Mouse (Mus musculus) lung, embryonic 14.5 days (tissue): ENCODE results near the gene Plppr1. TPM values are rescaled to one million over a fixed set of nuclear protein-coding genes. Genes with fewer than 3 reads are reported as not detected.

Source experiments
- ATAC-seq: fragments of 200-750 bp; cut with Nextera tagmentation; 2 replicates; pipeline ENCODE4 v1.8.0; 2017; ENCODE audit warnings: mild to moderate bottlenecking, moderate TSS enrichment, moderate library complexity; ENCODE audit not compliant: insufficient read depth
- DNase-seq: peaks from one replicate; pipeline ENCODE4 v3.0.0-alpha.2; 2015
- H3K27ac ChIP-seq: fragments of 300-500 bp; sonication (generic); 2 replicates; pipeline ENCODE4 v1.5.1; 2014; ENCODE audit warnings: low read depth, mild to moderate bottlenecking, moderate library complexity
- H3K27me3 ChIP-seq: fragments of 300-500 bp; sonication (generic); 2 replicates; pipeline ENCODE4 v1.6.1; 2014; ENCODE audit warnings: low read length, control low read depth; ENCODE audit not compliant: insufficient read depth
- H3K36me3 ChIP-seq: fragments of 300-500 bp; sonication (generic); 2 replicates; pipeline ENCODE4 v1.6.1; 2014; ENCODE audit warnings: control low read depth; ENCODE audit not compliant: insufficient read depth
- H3K4me1 ChIP-seq: fragments of 300-500 bp; sonication (generic); 2 replicates; pipeline ENCODE4 v1.6.1; 2014; ENCODE audit warnings: antibody characterized with exemption, control low read depth; ENCODE audit not compliant: insufficient read depth
- H3K4me2 ChIP-seq: fragments of 300-500 bp; sonication (generic); 2 replicates; pipeline ENCODE4 v1.6.1; 2014; ENCODE audit warnings: mild to moderate bottlenecking
- H3K4me3 ChIP-seq: fragments of 300-500 bp; sonication (generic); 2 replicates; pipeline ENCODE4 v1.5.1; 2014; ENCODE audit warnings: low read depth, low read length
- H3K9ac ChIP-seq: fragments of 300-500 bp; sonication (generic); 2 replicates; pipeline ENCODE4 v1.6.1; 2014
- H3K9me3 ChIP-seq: fragments of 300-500 bp; sonication (generic); 2 replicates; pipeline ENCODE4 v1.6.1; 2016; ENCODE audit warnings: low read depth, low read length, control low read depth
- CTCF ChIP-seq: IDR thresholded peaks from 2 replicates; pipeline ENCODE4 v1.5.1; 2016; ENCODE audit warnings: antibody characterized with exemption, low read depth
- WGBS: fragments of 180-500 bp; shearing (Covaris S2); extraction: QIAGEN DNeasy Blood & Tissue Kit; methylation state at CpG from one replicate; pipeline ENCODE4 v1.1.7; 2014; 5-methylcytosine and 5-hydroxymethylcytosine counted together
- polyA plus RNA-seq: library from polyadenylated mRNA; unstranded; fragments of >200 nt; fragmentation: Nextera tagmentation; extraction: Ambion mirVana; gene quantifications from 2 replicates; pipeline ENCODE4 v1.2.1, GENCODE M21; 2014

The Plppr1 gene
- 0.63 and 1.2 TPM in 2 replicates for polyA plus RNA-seq

- DNase-seq: peak; percentile 71
- peak within 1 kb of the TSS; percentile 53 for H3K4me3 ChIP-seq
- no peak for TF ChIP-seq CTCF
- peak within 1 kb of the TSS; percentile 96 for H3K4me2 ChIP-seq
- H3K27me3 ChIP-seq: peaks cover 16% of the 10 kb centered on the region
- under 1% methylated on average over 21 of the region's 21 CpGs for WGBS
- H3K9ac ChIP-seq: peak within 1 kb of the TSS; percentile 49
- no peaks in the 10 kb centered on the region for H3K9me3 ChIP-seq
- 0 out of 2 replicates have a peak within 1 kb of the TSS, but pooled peaks have one; percentile 4 for H3K27ac ChIP-seq
- peak; percentile 87 for ATAC-seq
- H3K36me3 ChIP-seq: no peaks in the 10 kb centered on the region
- 0 out of 2 replicates have a peak, but pooled peaks cover 2% of the 10 kb centered on the region for H3K4me1 ChIP-seq
Measured at GRCm38 (mm10) chr4:49059021-49059401, at the start of gene Plppr1. Gene Plppr1 (plus strand): TSS chr4:49059273.

GRCm38 (mm10) chr4:49016701-49017100 lies 42.4 kb upstream of the Plppr1 start:
- H3K9me3 ChIP-seq: no peaks in the 10 kb centered on the region
- no peak overlapping the region for H3K9ac ChIP-seq
- no peak overlapping the region for H3K27ac ChIP-seq
- H3K4me1 ChIP-seq: no peaks in the 10 kb centered on the region
- no peaks in the 10 kb centered on the region for H3K36me3 ChIP-seq
- TF ChIP-seq CTCF: no peak
- no peak for ATAC-seq
- DNase-seq: no peak
- H3K4me2 ChIP-seq: no peak overlapping the region
- H3K4me3 ChIP-seq: no peak overlapping the region
- H3K27me3 ChIP-seq: no peaks in the 10 kb centered on the region

GRCm38 (mm10) chr4:49023221-49023620 lies 35.9 kb upstream of the Plppr1 start:
- no peak overlapping the region for H3K4me3 ChIP-seq
- no peak overlapping the region for H3K27ac ChIP-seq
- DNase-seq: no peak
- no peaks in the 10 kb centered on the region for H3K4me1 ChIP-seq
- no peaks in the 10 kb centered on the region for H3K9me3 ChIP-seq
- H3K36me3 ChIP-seq: no peaks in the 10 kb centered on the region
- no peak overlapping the region for H3K9ac ChIP-seq
- no peak for ATAC-seq
- WGBS: 81% methylated on average over 1 of the region's 1 CpGs
- no peak overlapping the region for H3K4me2 ChIP-seq
- TF ChIP-seq CTCF: no peak
- H3K27me3 ChIP-seq: no peaks in the 10 kb centered on the region

DNA sequence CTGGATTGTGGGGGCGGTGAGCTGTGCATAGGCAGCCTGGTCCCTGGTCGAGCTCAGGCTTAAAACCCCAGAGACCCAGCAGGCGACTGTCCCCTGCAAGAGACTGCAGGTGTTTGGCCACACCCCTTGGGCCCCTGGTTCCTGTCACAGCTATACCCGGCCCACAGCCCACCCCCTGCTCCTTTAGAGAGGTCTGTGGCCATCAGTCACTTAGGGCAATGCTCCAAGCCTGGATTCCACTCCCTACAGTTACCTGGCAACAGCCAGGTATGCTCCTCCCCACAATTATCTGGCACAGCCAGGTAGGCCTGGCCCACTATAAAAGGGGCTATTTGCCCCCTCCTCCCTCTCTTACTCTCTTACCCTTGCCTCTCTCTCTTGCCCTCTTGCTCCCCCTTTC lies 20.8 kb upstream of the Plppr1 start:
- no peak for TF ChIP-seq CTCF
- ATAC-seq (no peak; the same call in 1 of the 2 replicates), DNase-seq (no peak)
- Histone ChIP-seq H3K9ac (no peak overlapping the region), H3K4me2 (no peak overlapping the region), H3K36me3 (no peaks in the 10 kb centered on the region), H3K9me3 (no peaks in the 10 kb centered on the region), H3K4me1 (no peaks in the 10 kb centered on the region), H3K4me3 (no peak overlapping the region), H3K27me3 (no peaks in the 10 kb centered on the region), H3K27ac (no peak overlapping the region)
- 49% methylated on average over 4 of the region's 4 CpGs for WGBS

DNA sequence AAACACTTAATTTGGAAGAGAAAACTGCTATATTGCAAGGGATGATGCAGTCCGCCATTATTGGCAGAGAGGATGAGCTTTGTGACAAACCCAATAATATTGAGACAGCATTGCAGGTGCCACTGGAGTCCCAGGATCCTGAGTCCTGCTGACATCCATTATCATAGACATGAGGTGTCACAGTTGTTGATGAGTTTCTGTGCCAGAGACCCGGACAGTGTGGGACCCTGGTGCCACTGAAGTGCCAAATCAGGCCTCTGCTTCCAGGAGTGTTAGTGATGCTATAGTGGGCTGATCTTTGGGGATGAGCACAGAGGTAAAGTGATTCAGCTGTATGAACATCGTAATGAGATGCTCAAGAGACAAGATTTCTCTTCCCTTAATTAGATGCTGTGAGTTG lies 19.2 kb upstream of the Plppr1 start:
- Histone ChIP-seq H3K4me3 (no peak overlapping the region), H3K36me3 (no peaks in the 10 kb centered on the region), H3K9me3 (no peaks in the 10 kb centered on the region), H3K27me3 (no peaks in the 10 kb centered on the region), H3K9ac (no peak overlapping the region), H3K4me2 (no peak overlapping the region), H3K27ac (no peak overlapping the region), H3K4me1 (no peaks in the 10 kb centered on the region)
- DNase-seq: no peak
- no peak for ATAC-seq
- no peak for TF ChIP-seq CTCF
- 72% methylated on average over 3 of the region's 3 CpGs for WGBS

GRCm38 (mm10) chr4:49041655-49042054 lies 17.4 kb upstream of the Plppr1 start:
- Histone ChIP-seq H3K4me1 (no peaks in the 10 kb centered on the region), H3K4me2 (no peak overlapping the region), H3K4me3 (no peak overlapping the region), H3K27me3 (no peaks in the 10 kb centered on the region), H3K9ac (no peak overlapping the region), H3K27ac (no peak overlapping the region), H3K9me3 (no peaks in the 10 kb centered on the region), H3K36me3 (no peaks in the 10 kb centered on the region)
- no peak for ATAC-seq
- WGBS: 39% methylated on average over 1 of the region's 1 CpGs
- TF ChIP-seq CTCF: no peak
- DNase-seq: no peak

DNA sequence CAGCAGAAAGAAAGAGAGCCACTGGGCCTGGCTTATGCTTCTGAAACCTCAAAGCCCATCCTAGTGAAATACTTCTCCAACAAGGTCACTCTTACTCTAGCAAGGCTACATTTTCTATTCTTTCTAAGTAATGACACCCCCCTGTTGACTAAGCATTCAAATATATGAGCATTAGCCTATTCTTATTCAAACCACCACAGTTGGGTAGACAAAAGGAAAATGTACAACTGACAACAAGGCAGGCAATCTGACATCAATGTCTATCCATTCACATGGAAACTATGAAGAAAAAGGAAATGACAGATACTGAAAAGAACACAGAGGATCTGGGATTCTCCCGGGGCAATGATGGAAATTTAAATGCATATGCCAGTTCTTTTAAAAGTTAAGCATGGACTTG lies 8.4 kb upstream of the Plppr1 start:
- no peaks in the 10 kb centered on the region for H3K27me3 ChIP-seq
- no peak overlapping the region for H3K27ac ChIP-seq
- no peaks in the 10 kb centered on the region for H3K9me3 ChIP-seq
- no peak overlapping the region for H3K9ac ChIP-seq
- WGBS: 79% methylated on average over 1 of the region's 1 CpGs
- no peak for ATAC-seq
- H3K36me3 ChIP-seq: no peaks in the 10 kb centered on the region
- H3K4me1 ChIP-seq: no peaks in the 10 kb centered on the region
- DNase-seq: no peak
- no peak overlapping the region for H3K4me2 ChIP-seq
- H3K4me3 ChIP-seq: no peak overlapping the region
- no peak for TF ChIP-seq CTCF

- 24% methylated on average over 2 of the region's 2 CpGs for WGBS
- H3K9ac ChIP-seq: no peak overlapping the region
- no peaks in the 10 kb centered on the region for H3K9me3 ChIP-seq
- 0 out of 2 replicates have a peak, but pooled peaks cover 2% of the 10 kb centered on the region for H3K4me1 ChIP-seq
- H3K4me3 ChIP-seq: no peak overlapping the region
- H3K36me3 ChIP-seq: no peaks in the 10 kb centered on the region
- no peak overlapping the region for H3K4me2 ChIP-seq
- peaks cover 16% of the 10 kb centered on the region for H3K27me3 ChIP-seq
- TF ChIP-seq CTCF: no peak
- no peak for DNase-seq
- no peak for ATAC-seq
- no peak overlapping the region for H3K27ac ChIP-seq
Measured at GRCm38 (mm10) chr4:49057916-49058315, 1.2 kb upstream of the Plppr1 start.
